In the genomic region with DNA sequence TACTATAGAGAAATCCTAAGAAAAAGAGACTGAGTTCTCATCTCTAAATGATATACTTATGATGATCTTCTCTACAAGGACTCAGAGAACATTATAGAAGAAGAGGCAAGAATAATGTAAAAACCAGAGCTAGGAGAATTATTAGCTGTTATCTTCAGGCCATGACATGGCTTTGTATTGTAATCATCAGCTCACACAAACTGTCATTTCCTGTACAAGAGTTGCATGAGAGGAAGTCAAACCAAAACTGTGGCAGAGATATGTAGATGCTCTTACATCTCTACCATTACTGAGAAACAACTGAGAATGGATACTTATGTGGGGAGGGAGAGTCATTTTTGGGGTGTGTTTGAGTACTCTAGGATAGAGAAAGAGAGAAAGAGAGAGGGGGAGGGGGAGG, we compare ENCODE assay signal across 15 mouse cellular contexts.
"Had no signal": no experiment of that assay in that cellular context is flagged by ENCODE, and none has a peak within 500 bp of the region (broad histone marks: within the 10 kb centered on the region; RNA-seq: fewer than 3 reads in every experiment).

No protein-coding gene starts in this region.

- H3K4me2 ChIP-seq: neural tube, embryonic 15.5 days; stomach, embryonic 15.5 days had no signal

- H3K4me3 ChIP-seq: neural tube, embryonic 15.5 days; stomach, embryonic 15.5 days had no signal

- H3K27ac ChIP-seq: neural tube, embryonic 15.5 days; stomach, embryonic 15.5 days; stomach, postnatal 0 days had no signal

- H3K4me1 ChIP-seq: neural tube, embryonic 15.5 days; stomach, embryonic 15.5 days had no signal

- H3K9ac ChIP-seq: neural tube, embryonic 15.5 days; stomach, embryonic 15.5 days had no signal

- H3K36me3 ChIP-seq: neural tube, embryonic 15.5 days; stomach, embryonic 15.5 days had no signal

- H3K27me3 ChIP-seq: neural tube, embryonic 15.5 days; stomach, embryonic 15.5 days had no signal

- H3K9me3 ChIP-seq: neural tube, embryonic 15.5 days; stomach, embryonic 15.5 days had no signal

- DNase-seq: retina, postnatal 1 day; right cerebral cortex, adult 18-20 months; right cerebral cortex, postnatal 14 days; right cerebral cortex, postnatal 25 days; right cerebral cortex, postnatal 4 days; spleen, adult 18-20 months; thymus, adult 18-20 months; thymus, adult 2 months; thymus, postnatal 14 days; thymus, postnatal 25 days; thymus, postnatal 36 days; thymus, postnatal 4 days had no signal
